Mouse (Mus musculus) stomach, postnatal 0 days (tissue): ENCODE results near the gene Tnrc6b.

ENCODE experiments used
- CTCF ChIP-seq: IDR thresholded peaks from 2 replicates; pipeline ENCODE4 v1.5.1; 2016; ENCODE audit warnings: antibody characterized with exemption, low read depth, mild to moderate bottlenecking, moderate library complexity
- EP300 ChIP-seq: optimal IDR thresholded peaks from 2 replicates; pipeline ENCODE3; 2016; ENCODE audit warnings: antibody characterized with exemption

DNA sequence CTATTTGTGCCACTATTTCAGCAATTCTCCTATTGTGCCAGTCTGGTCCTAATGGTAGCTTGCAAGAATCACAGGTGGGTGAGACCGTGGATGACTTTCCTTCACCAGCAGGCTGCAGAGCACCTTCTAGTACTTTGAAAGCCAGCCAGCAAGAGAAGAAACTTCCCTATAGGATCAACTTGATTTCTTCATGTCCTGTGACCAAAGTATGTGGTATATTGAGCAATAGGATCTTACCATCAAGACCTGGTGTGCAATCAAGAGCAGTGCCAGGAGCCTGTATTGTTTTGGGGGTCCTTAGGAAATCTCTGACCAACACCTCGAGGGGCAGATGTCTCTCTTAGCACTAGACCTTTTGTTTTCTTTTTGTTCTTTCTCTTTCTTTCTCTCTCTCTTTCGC, 81.4 kb downstream of the Tnrc6b start:
- TF ChIP-seq CTCF = no peak
- no peak for TF ChIP-seq EP300
